Mouse (Mus musculus): ENCODE results near the gene Grik4. TPM values are rescaled to one million over a fixed set of nuclear protein-coding genes. Genes with fewer than 3 reads are reported as not detected.

Grik4 gene
- 1.0 TPM for polyA plus RNA-seq (2014; fragmentation: Illumina TruSeq; extraction: RNeasy Lipid Tissue Mini Kit (QIAGEN cat#74804); ENCODE audit: low read depth, low replicate concordance)

GRCm38 (mm10) chr9:42943781-42944535 lies at the start of gene Grik4:
Gene Grik4, minus strand, starts transcription at chr9:42944493.

GRCm38 (mm10) chr9:42507709-42508108 lies 436.6 kb downstream of the Grik4 start, which contains the start of gene Tbcel:
Gene Tbcel, minus strand, starts transcription at chr9:42507809.

Other genes with a start within 250 kb of the Grik4 start
- 50.2 TPM for gene Arhgef12, start 162.7 kb upstream of the Grik4 start, polyA plus RNA-seq (2014; fragmentation: Illumina TruSeq; extraction: RNeasy Lipid Tissue Mini Kit (QIAGEN cat#74804); ENCODE audit: low read depth, low replicate concordance)
- gene Tmem136, start 172.1 kb upstream of the Grik4 start, polyA plus RNA-seq (2014; fragmentation: Illumina TruSeq; extraction: RNeasy Lipid Tissue Mini Kit (QIAGEN cat#74804); ENCODE audit: low read depth, low replicate concordance), result 3.7 TPM

All from adipose tissue, adult 10 weeks (tissue).